Mouse (Mus musculus) small intestine, adult 2 months (tissue): ENCODE data around the gene Rbp2. TPM values are rescaled to one million over a fixed set of nuclear protein-coding genes. Genes with fewer than 3 reads are reported as not detected.

Source experiments
- H3K27ac ChIP-seq: fragments of 200-500 bp; 2 replicates; pipeline ENCODE4 v1.5.1; 2012; ENCODE audit warnings: low read depth, low read length, control low read depth, inconsistent platforms; ENCODE audit not compliant: insufficient read depth
- H3K27me3 ChIP-seq: fragments of 200-500 bp; 2 replicates; pipeline ENCODE4 v1.6.1; 2012; ENCODE audit warnings: mild to moderate bottlenecking, moderate library complexity, low read length, inconsistent platforms; ENCODE audit not compliant: control insufficient read depth, insufficient read depth
- H3K36me3 ChIP-seq: fragments of 200-500 bp; 2 replicates; pipeline ENCODE4 v1.6.1; 2012; ENCODE audit warnings: mild to moderate bottlenecking, low read length, control low read depth, inconsistent platforms; ENCODE audit not compliant: control insufficient read depth, insufficient read depth
- H3K4me1 ChIP-seq: fragments of 200-500 bp; 2 replicates; pipeline ENCODE4 v1.6.1; 2012; ENCODE audit warnings: low read length, inconsistent platforms, mixed read lengths; ENCODE audit not compliant: control insufficient read depth, insufficient read depth, insufficient read length
- H3K4me3 ChIP-seq: fragments of 200-500 bp; 2 replicates; pipeline ENCODE4 v1.5.1; 2012; ENCODE audit warnings: low read depth, mild to moderate bottlenecking, control low read depth, inconsistent platforms, low read length, moderate library complexity
- CTCF ChIP-seq: fragments of 200-500 bp; IDR thresholded peaks from 2 replicates; pipeline ENCODE4 v1.5.1; 2012; ENCODE audit warnings: low read depth, mild to moderate bottlenecking, control low read depth, inconsistent platforms, low read length, moderate library complexity, mixed read lengths; ENCODE audit not compliant: insufficient replicate concordance, insufficient read length; ENCODE audit errors: extremely low read depth
- POLR2A ChIP-seq: fragments of 200-500 bp; IDR thresholded peaks from 2 replicates; pipeline ENCODE4 v1.6.1; 2012; ENCODE audit warnings: low read depth, mild to moderate bottlenecking, control low read depth, inconsistent platforms, low read length, moderate library complexity
- WGBS: fragments of 180-500 bp; shearing (Covaris S2); methylation state at CpG from one replicate; pipeline ENCODE4 v1.1.7; 2018; 5-methylcytosine and 5-hydroxymethylcytosine counted together
- polyA plus RNA-seq: library from polyadenylated mRNA; depleted of rRNA; stranded (reverse); fragments of >200 nt; gene quantifications from 2 replicates; pipeline ENCODE4 v1.2.3, GENCODE M21; 2012; rRNA removed

The Rbp2 gene
- polyA plus RNA-seq, 1 experiment, result 589 TPM

- Histone ChIP-seq H3K4me1 (peaks cover 5% of the 10 kb centered on the region; the same call in 1 of the 2 replicates), H3K36me3 (no peaks in the 10 kb centered on the region), H3K4me3 (no peak overlapping the region), H3K27ac (no peak overlapping the region), H3K27me3 (no peaks in the 10 kb centered on the region)
- 19% methylated on average over 4 of the region's 4 CpGs for WGBS
- TF ChIP-seq POLR2A (no peak), CTCF (no peak)
Measured at GRCm38 (mm10) chr9:98534675-98535280, 48.9 kb downstream of the Rbp2 start.

GRCm38 (mm10) chr9:98535763-98536162, 49.8 kb downstream of the Rbp2 start:
- Histone ChIP-seq H3K27ac (no peak overlapping the region), H3K36me3 (no peaks in the 10 kb centered on the region), H3K27me3 (no peaks in the 10 kb centered on the region), H3K4me1 (peaks cover 4% of the 10 kb centered on the region; the same call in 1 of the 2 replicates), H3K4me3 (no peak overlapping the region)
- peak; percentile 35; the same call in 1 of the 2 replicates for TF ChIP-seq CTCF
- no peak for TF ChIP-seq POLR2A

GRCm38 (mm10) chr9:98538017-98538712, 52.2 kb downstream of the Rbp2 start:
- 49% methylated on average over 13 of the region's 13 CpGs for WGBS
- no peaks in the 10 kb centered on the region for H3K27me3 ChIP-seq
- TF ChIP-seq CTCF (no peak), POLR2A (no peak)
- H3K36me3 ChIP-seq, result no peaks in the 10 kb centered on the region
- no peak overlapping the region for H3K27ac ChIP-seq
- H3K4me3 ChIP-seq, result no peak overlapping the region
- peaks cover 2% of the 10 kb centered on the region; the same call in 1 of the 2 replicates for H3K4me1 ChIP-seq

GRCm38 (mm10) chr9:98538713-98539360, 52.9 kb downstream of the Rbp2 start:
- 4% methylated on average over 13 of the region's 13 CpGs for WGBS
- TF ChIP-seq POLR2A, result no peak
- peak; percentile 41; the same call in 1 of the 2 replicates for TF ChIP-seq CTCF
- H3K27ac ChIP-seq, result no peak overlapping the region
- H3K27me3 ChIP-seq, result no peaks in the 10 kb centered on the region
- no peaks in the 10 kb centered on the region for H3K36me3 ChIP-seq
- peaks cover 2% of the 10 kb centered on the region; the same call in 1 of the 2 replicates for H3K4me1 ChIP-seq
- no peak overlapping the region for H3K4me3 ChIP-seq

GRCm38 (mm10) chr9:98544042-98544441, 58.1 kb downstream of the Rbp2 start:
- 47% methylated on average over 3 of the region's 3 CpGs for WGBS
- TF ChIP-seq CTCF (no peak), POLR2A (no peak)
- Histone ChIP-seq H3K36me3 (no peaks in the 10 kb centered on the region), H3K4me3 (no peak overlapping the region), H3K27ac (no peak overlapping the region), H3K4me1 (no peaks in the 10 kb centered on the region), H3K27me3 (no peaks in the 10 kb centered on the region)

Other genes starting within 250 kb of the Rbp2 start
- gene Nmnat3, start 198.7 kb upstream of the Rbp2 start, polyA plus RNA-seq, result 9.4 and 9.9 TPM in 2 replicates
- 1.0 and 5.1 TPM in 2 replicates for gene Rbp1, start 63.2 kb upstream of the Rbp2 start, polyA plus RNA-seq
- 12.1 and 25.5 TPM in 2 replicates for gene Copb2, start 77.6 kb downstream of the Rbp2 start, polyA plus RNA-seq
- 10.2 and 14.8 TPM in 2 replicates for gene Mrps22, start 115.5 kb downstream of the Rbp2 start, polyA plus RNA-seq